In genomic region chr4:102986173-102986572, GRCm38 (mm10) we compare ENCODE assay signal across 14 mouse cellular contexts. TPM values are rescaled to one million over a fixed set of nuclear protein-coding genes. Genes with fewer than 3 reads are reported as not detected.
DNase-seq lines count a peak whose midpoint lies in the region; ATAC-seq and TF ChIP-seq lines count a peak whose summit lies in the region.
"Had no signal": no experiment of that assay in that cellular context is flagged by ENCODE, and none has a peak within 500 bp of the region (broad histone marks: within the 10 kb centered on the region; RNA-seq: fewer than 3 reads in every experiment).

No protein-coding gene starts in this region.

- ATAC-seq in midbrain, embryonic 13.5 days, result 0 out of 2 replicates have a peak, but pooled peaks have one; percentile 17
- no peak for ATAC-seq in midbrain, embryonic 16.5 days
- peak; percentile 62; the same call in 1 of the 2 replicates for ATAC-seq in megakaryocyte-erythroid progenitor cell, adult 5-6 weeks (replicated peaks; ENCODE audit: low FRiP score, low TSS enrichment, poor library complexity, severe bottlenecking)
- ATAC-seq: Patski had no signal

- no peaks in the 10 kb centered on the region for H3K79me2 ChIP-seq in CH12.LX (replicated peaks; ENCODE audit: control insufficient read depth, extremely low read depth, insufficient read depth, poor library complexity, severe bottlenecking)

- TF ChIP-seq EP300 in CH12.LX (IDR thresholded peaks at IDR 0.05; ENCODE audit: low read length), result no peak

- peak; percentile 63 for DNase-seq in CH12.LX (ENCODE audit: extremely low read depth)
- peak; percentile 12 for DNase-seq in T-cell, adult 2 months (ENCODE audit: low spot score)
- DNase-seq in embryo, embryonic 9.5 days (ENCODE audit: extremely low spot score), result no peak
- DNase-seq in embryo, embryonic 10 days (ENCODE audit: low spot score), result no peak

- no peak overlapping the region for H3K9ac ChIP-seq in midbrain, embryonic 13.5 days (replicated peaks)
- no peak overlapping the region for H3K9ac ChIP-seq in midbrain, embryonic 16.5 days (ENCODE audit: low read depth, low read length)
- no peak overlapping the region for H3K9ac ChIP-seq in CH12.LX (ENCODE audit: insufficient read depth, low read depth)
- H3K9ac ChIP-seq: liver, embryonic 14.5 days had no signal

- no peak overlapping the region for H3K27ac ChIP-seq in midbrain, embryonic 13.5 days
- H3K27ac ChIP-seq in midbrain, embryonic 16.5 days (ENCODE audit: low read length), result no peak overlapping the region
- no peak overlapping the region for H3K27ac ChIP-seq in CH12.LX (ENCODE audit: insufficient read depth, low read depth)
- H3K27ac ChIP-seq: liver, embryonic 14.5 days had no signal

- H3K4me3 ChIP-seq in midbrain, embryonic 13.5 days (replicated peaks), result no peak overlapping the region
- H3K4me3 ChIP-seq in midbrain, embryonic 16.5 days (ENCODE audit: low read depth, low read length), result no peak overlapping the region
- no peak overlapping the region for H3K4me3 ChIP-seq in CH12.LX (replicated peaks in 1 of 3; ENCODE audit: low read depth in 2 of 3, low read length in 2 of 3, poor library complexity in 1 of 3)
- H3K4me3 ChIP-seq: myocyte had no signal

- TF ChIP-seq POLR2A in CH12.LX (IDR thresholded peaks at IDR 0.05; ENCODE audit: low read depth, low read length), result no peak

- no peak for TF ChIP-seq CTCF in CH12.LX (conservative IDR thresholded peaks at IDR 0.05 in 1 of 2, IDR thresholded peaks at IDR 0.05 in 1 of 2; ENCODE audit: low read depth in 2 of 2, low read length in 2 of 2)

- H3K27me3 ChIP-seq in midbrain, embryonic 13.5 days, result no peaks in the 10 kb centered on the region
- H3K27me3 ChIP-seq in midbrain, embryonic 16.5 days (ENCODE audit: control insufficient read depth, insufficient read depth, low read depth, low read length), result no peaks in the 10 kb centered on the region
- H3K27me3 ChIP-seq in CH12.LX (replicated peaks), result no peaks in the 10 kb centered on the region

- H3K4me1 ChIP-seq in midbrain, embryonic 13.5 days (replicated peaks), result peaks cover 4% of the 10 kb centered on the region; the same call in 1 of the 2 replicates
- no peaks in the 10 kb centered on the region for H3K4me1 ChIP-seq in midbrain, embryonic 16.5 days (ENCODE audit: control insufficient read depth, insufficient read depth, low read length)
- peaks cover 19 to 43% of the 10 kb centered on the region in 2 experiments for H3K4me1 ChIP-seq in CH12.LX (ENCODE audit: control insufficient read depth in 1 of 2, insufficient read depth in 2 of 2)

- 76% methylated on average over 7 of the region's 7 CpGs for WGBS in midbrain, embryonic 13.5 days
- WGBS in midbrain, embryonic 16.5 days, result 83% methylated on average over 7 of the region's 7 CpGs

- TF ChIP-seq RAD21 in CH12.LX (IDR thresholded peaks at IDR 0.05; ENCODE audit: low read depth, low read length), result no peak

- in situ Hi-C loops in CH12.LX (cut with MboI; ENCODE audit: low pct_ligation_motif_present, low pct_unique_long_range_greater_than_20kb, low sequenced_read_pairs), result loop anchor here (10.0 to 25.0 kb wide), 2 partner anchors 159 to 351 kb away; no protein-coding TSS in a partner anchor

- no peak overlapping the region for H3K4me2 ChIP-seq in midbrain, embryonic 13.5 days (replicated peaks)
- H3K4me2 ChIP-seq in midbrain, embryonic 16.5 days (ENCODE audit: low read length), result no peak overlapping the region
- no peak overlapping the region for H3K4me2 ChIP-seq in CH12.LX (ENCODE audit: insufficient read depth, low read depth, poor library complexity, severe bottlenecking)

- no peaks in the 10 kb centered on the region for H3K9me3 ChIP-seq in midbrain, embryonic 13.5 days
- H3K9me3 ChIP-seq in midbrain, embryonic 16.5 days (replicated peaks; ENCODE audit: control insufficient read depth, low read length, poor library complexity, severe bottlenecking), result no peaks in the 10 kb centered on the region
- no peaks in the 10 kb centered on the region for H3K9me3 ChIP-seq in CH12.LX (replicated peaks; ENCODE audit: low read length)

- dilution Hi-C loops in CH12.LX (cut with MboI; ENCODE audit: extremely low pct_ligation_motif_present, extremely low pct_unique_long_range_greater_than_20kb, low sequenced_read_pairs), result no loop called here

- H3K36me3 ChIP-seq in midbrain, embryonic 13.5 days, result no peaks in the 10 kb centered on the region
- H3K36me3 ChIP-seq in midbrain, embryonic 16.5 days (ENCODE audit: control insufficient read depth, insufficient read depth, low read length), result no peaks in the 10 kb centered on the region
- H3K36me3 ChIP-seq in CH12.LX (replicated peaks in 1 of 2; ENCODE audit: control insufficient read depth in 1 of 2, insufficient read depth in 1 of 2, low read length in 1 of 2), result no peaks in the 10 kb centered on the region

TF ChIP-seq in CH12.LX, 34 proteins besides CTCF, POLR2A, EP300 and RAD21:
- TF ChIP-seq RCOR1 (conservative IDR thresholded peaks at IDR 0.05; ENCODE audit: low read depth, low read length) (no peak), USF2 (conservative IDR thresholded peaks at IDR 0.05; ENCODE audit: low read depth, low read length) (peak; percentile 74), POLR2AphosphoS2 (IDR thresholded peaks at IDR 0.05; ENCODE audit: low read depth, low read length) (no peak), ZC3H11A (IDR thresholded peaks at IDR 0.05; ENCODE audit: low read depth, low read length) (no peak), NELFE (IDR thresholded peaks at IDR 0.05; ENCODE audit: low read depth, low read length) (no peak), MAX (IDR thresholded peaks at IDR 0.05; ENCODE audit: low read length) (0 out of 2 replicates have a peak, but pooled peaks have one; percentile 46), ZNF384 (IDR thresholded peaks at IDR 0.05; ENCODE audit: low read depth, low read length) (no peak), USF1 (IDR thresholded peaks at IDR 0.05; ENCODE audit: low read depth, low read length) (peak; percentile 71), BHLHE40 (IDR thresholded peaks at IDR 0.05; ENCODE audit: low read depth, low read length) (peak; percentile 24; the same call in 1 of the 2 replicates), HCFC1 (IDR thresholded peaks at IDR 0.05; ENCODE audit: low read depth, low read length) (no peak)

RNA-seq across cellular contexts. Expression of gene Tctex1d1, which starts 7.8 kb away (rescaled TPM):
- 0.41 and 0.74 TPM in 2 replicates for polyA plus RNA-seq in midbrain, embryonic 13.5 days (2015; fragmentation: Nextera tagmentation; extraction: Ambion mirVana)
- 1.8 and 2.4 TPM in 2 replicates for polyA plus RNA-seq in midbrain, embryonic 16.5 days (2015; fragmentation: Nextera tagmentation; extraction: Ambion mirVana)
- total RNA-seq in CH12.LX (2012; rRNA removed) (not detected in 2 replicates), CH12.LX (2014; rRNA removed) (not detected in 2 replicates)
- polyA plus RNA-seq in CH12.LX (2012; ENCODE audit: insufficient read length, low read depth), result not detected in 2 replicates
- not detected in 2 replicates for total RNA-seq in megakaryocyte-erythroid progenitor cell, adult 5-6 weeks (2014; fragmentation: Nextera tagmentation)
- total RNA-seq in megakaryocyte-erythroid progenitor cell, adult 5-6 weeks (2017), result not detected in 2 replicates
- total RNA-seq: adrenal gland, postnatal 14 days had no signal
- polyA plus RNA-seq: heart, postnatal 0 days; myocyte; Patski had no signal

RNA-seq across cellular contexts. Expression of gene Insl5, which starts 40.5 kb away (rescaled TPM):
- polyA plus RNA-seq in midbrain, embryonic 13.5 days (2015; fragmentation: Nextera tagmentation; extraction: Ambion mirVana), result 0.24 TPM in 1 of 2 replicates, not detected in the other
- polyA plus RNA-seq in midbrain, embryonic 16.5 days (2015; fragmentation: Nextera tagmentation; extraction: Ambion mirVana), result 0.57 and 0.65 TPM in 2 replicates
- total RNA-seq in CH12.LX (2012; rRNA removed), result not detected in 2 replicates
- total RNA-seq in CH12.LX (2014; rRNA removed), result not detected in 2 replicates
- polyA plus RNA-seq in CH12.LX (2012; ENCODE audit: insufficient read length, low read depth), result not detected in 2 replicates
- total RNA-seq in megakaryocyte-erythroid progenitor cell, adult 5-6 weeks (2014; fragmentation: Nextera tagmentation), result not detected in 2 replicates
- not detected in 2 replicates for total RNA-seq in megakaryocyte-erythroid progenitor cell, adult 5-6 weeks (2017)
- total RNA-seq: adrenal gland, postnatal 14 days; gastrocnemius, postnatal 4 days had no signal
- polyA plus RNA-seq: heart, postnatal 0 days; kidney, embryonic 16.5 days; liver, embryonic 14.5 days; myocyte; Patski had no signal

Comparison
In these comparisons a context has a peak if more than half of its experiments do, and no peak if none do; other contexts are left out.
1. DNase-seq: peak in CH12.LX (single experiment) and T-cell, adult 2 months (single experiment); none in embryo, embryonic 9.5 days (single experiment) and embryo, embryonic 10 days (single experiment).